In the genomic region with DNA sequence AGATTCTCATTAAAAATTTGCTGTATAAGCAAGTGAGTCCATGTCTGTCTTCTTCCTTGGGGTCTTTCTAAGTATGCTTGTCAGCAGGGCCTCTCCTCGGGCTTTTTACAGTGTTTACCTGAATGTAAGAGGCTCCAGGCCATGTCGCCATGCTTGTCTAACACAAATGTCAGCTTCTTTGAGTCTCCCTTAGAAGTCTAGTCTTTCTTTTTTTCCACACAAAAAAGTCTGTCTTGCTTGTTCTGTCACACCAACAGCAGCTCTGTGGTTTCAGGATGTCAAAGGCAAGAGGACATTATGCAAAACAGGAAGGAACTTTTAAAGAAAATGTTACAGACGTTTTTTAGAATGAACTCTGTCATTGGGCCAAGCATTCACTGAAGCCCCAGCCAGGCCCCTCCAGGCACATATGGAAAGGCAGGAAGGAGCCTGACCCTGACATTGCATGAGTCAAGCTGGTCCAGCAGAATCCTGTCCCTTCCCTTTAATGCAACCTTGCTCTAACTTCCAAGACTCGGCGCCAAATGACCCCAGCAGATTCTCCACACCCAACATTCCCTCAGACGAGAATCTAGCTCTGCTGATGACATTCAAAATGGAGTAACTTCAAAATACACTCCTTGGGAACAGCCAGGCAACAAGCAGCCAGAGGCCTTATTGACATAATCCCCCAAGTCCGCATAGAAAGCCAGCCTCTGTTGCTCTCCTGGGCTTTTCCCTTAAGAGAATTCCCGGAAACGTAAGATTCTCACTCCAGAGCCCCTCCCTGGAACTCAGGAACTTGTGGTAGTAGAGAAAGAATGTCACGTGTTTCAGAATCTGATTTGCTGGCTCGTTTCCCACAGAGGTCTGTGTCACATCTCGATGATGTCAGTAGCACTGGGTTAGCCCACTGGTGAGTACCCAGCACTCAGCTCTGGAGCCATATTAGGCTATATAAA, we compare ENCODE assay signal across 8 mouse cellular contexts. TPM values are rescaled to one million over a fixed set of nuclear protein-coding genes. Genes with fewer than 3 reads are reported as not detected.
A peak's percentile ranks its signal among the peaks of the same experiment; 100 is the strongest.
DNase-seq lines count a peak whose midpoint lies in the region; ATAC-seq and TF ChIP-seq lines count a peak whose summit lies in the region.

No protein-coding gene starts in this region.

- peak; percentile 32 to 37 for DNase-seq in cerebellum, postnatal 10 days
- peak; percentile 50 for DNase-seq in gastrocnemius, postnatal 25 days
- peak; percentile 76 for DNase-seq in kidney, adult 11 months
- peak; percentile 82 for DNase-seq in lung, embryonic 14.5 days
- DNase-seq in frontal cortex, postnatal 25 days (ENCODE audit: low spot score in 2 of 2): no peak
- DNase-seq in left cerebral cortex, postnatal 4 days: no peak

- no peak for ATAC-seq in cerebellum, adult (ENCODE audit: insufficient number of reproducible peaks, low FRiP score, low TSS enrichment)
- peak; percentile 63 for ATAC-seq in activated CD4-positive, CD25-positive, alpha-beta regulatory T cell, adult 4 months
- ATAC-seq in lung, embryonic 14.5 days (ENCODE audit: insufficient read depth): peak; percentile 25; the same call in 1 of the 2 replicates

- peak overlapping the region; percentile 30; the same call in 1 of the 2 replicates for H3K4me2 ChIP-seq in lung, embryonic 14.5 days

- 25% methylated on average over 12 of the region's 12 CpGs for WGBS in lung, embryonic 14.5 days

- peak overlapping the region; percentile 21; the same call in 1 of the 2 replicates for H3K9ac ChIP-seq in lung, embryonic 14.5 days

- 0 out of 2 replicates have a peak, but pooled peaks cover 3% of the 10 kb centered on the region for H3K36me3 ChIP-seq in lung, embryonic 14.5 days (ENCODE audit: insufficient read depth)

- TF ChIP-seq CTCF in lung, embryonic 14.5 days (IDR thresholded peaks at IDR 0.05; ENCODE audit: low read depth): no peak

- no peaks in the 10 kb centered on the region for H3K27me3 ChIP-seq in lung, embryonic 14.5 days (ENCODE audit: insufficient read depth, low read length)

- H3K4me3 ChIP-seq in lung, embryonic 14.5 days (ENCODE audit: low read depth, low read length): no peak overlapping the region

- peaks cover 52% of the 10 kb centered on the region for H3K4me1 ChIP-seq in lung, embryonic 14.5 days (ENCODE audit: insufficient read depth)

- no peaks in the 10 kb centered on the region for H3K9me3 ChIP-seq in lung, embryonic 14.5 days (ENCODE audit: low read depth, low read length)

- intact Hi-C loops in left cerebral cortex, postnatal 4 days (cut with DNase I): no loop called here

- peak overlapping the region; percentile 98 for H3K27ac ChIP-seq in lung, embryonic 14.5 days (ENCODE audit: low read depth)

RNA-seq across cellular contexts. Expression of gene B4galt1, which starts 8.7 kb away (rescaled TPM):
- polyA plus RNA-seq in activated CD4-positive, CD25-positive, alpha-beta regulatory T cell, adult 4 months (2017; shearing (Covaris generic)): 10 to 100 TPM; 58.7 to 75.3 TPM
- 10 to 100 TPM; 28.2 to 30.5 TPM for total RNA-seq in gastrocnemius, postnatal 25 days (2021)
- 64.4 and 66.5 TPM in 2 replicates for polyA plus RNA-seq in lung, embryonic 14.5 days (2014; fragmentation: Nextera tagmentation; extraction: Ambion mirVana)
- 1 to 10 TPM; 6.7 TPM for total RNA-seq in left cerebral cortex, postnatal 4 days (2021)

Comparison
In these comparisons a context has a peak if more than half of its experiments do, and no peak if none do; other contexts are left out.
1. DNase-seq: peak in cerebellum, postnatal 10 days (2 of 2), gastrocnemius, postnatal 25 days (single experiment), kidney, adult 11 months (single experiment) and lung, embryonic 14.5 days (single experiment); none in frontal cortex, postnatal 25 days (0 of 2) and left cerebral cortex, postnatal 4 days (single experiment).